Mouse (Mus musculus) gastrocnemius, adult 18-20 months (tissue): ENCODE measurements around the gene Pigyl. TPM values are rescaled to one million over a fixed set of nuclear protein-coding genes. Genes with fewer than 3 reads are reported as not detected.
"Not testable (repeated sequence)": the region's sequence is repeated elsewhere in the genome, so short reads cannot be mapped to it uniquely, and the experiment has no call there.

Experiments
- DNase-seq: peaks from one replicate; pipeline ENCODE4 v3.0.0; 2021; ENCODE audit warnings: low spot score
- total RNA-seq, 2 experiments: library from RNA; stranded (reverse); gene quantifications; 2 replicates each; pipeline ENCODE4 v1.2.3; 2021

The Pigyl gene
- total RNA-seq, 2 experiments from 2014 or later, result 33.4 to 36.9 TPM

DNA sequence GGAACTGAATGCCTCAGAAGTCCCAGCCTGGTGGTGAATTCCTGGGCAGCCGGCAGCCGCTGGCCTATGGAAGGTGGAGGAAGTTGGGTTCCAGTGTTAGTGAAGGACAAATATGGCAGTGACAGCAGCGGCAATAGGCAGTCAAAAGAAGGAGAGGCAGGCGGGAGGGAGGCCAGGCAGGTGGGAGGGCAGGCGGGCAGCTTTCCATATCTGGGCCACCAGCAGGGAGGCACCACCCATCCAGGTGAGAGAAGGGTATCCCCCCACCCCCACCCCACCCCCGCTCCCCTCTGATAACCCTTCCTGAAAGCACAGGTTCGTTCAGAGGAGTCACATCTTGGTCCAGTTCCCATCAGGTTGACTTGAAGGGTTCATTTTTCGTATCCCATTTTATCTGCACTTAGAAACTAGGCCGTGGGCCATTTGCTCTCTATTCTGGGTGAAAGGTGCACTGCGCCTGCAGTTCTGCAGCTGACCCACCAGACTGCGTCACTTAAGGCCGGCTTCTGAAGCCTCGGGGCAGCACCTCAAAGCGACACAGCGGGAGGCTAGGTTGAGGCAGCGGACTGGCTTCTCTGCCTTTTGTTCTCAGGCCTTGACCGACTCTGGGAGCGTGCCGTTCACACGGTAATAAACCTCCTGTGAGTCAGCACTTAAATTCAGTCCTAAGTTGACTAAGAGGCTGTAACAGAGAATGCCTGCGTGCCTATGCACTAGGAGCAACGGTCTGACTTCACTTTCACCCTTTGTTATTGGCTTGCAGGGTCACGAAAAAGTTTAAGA is 19.7 kb upstream of the Pigyl start:
- no peak for DNase-seq

GRCm38 (mm10) chr9:22138480-22138879 is 18.2 kb upstream of the Pigyl start:
- DNase-seq, result no peak

- no peak for DNase-seq
Measured at GRCm38 (mm10) chr9:22139746-22140145, 16.9 kb upstream of the Pigyl start.

DNA sequence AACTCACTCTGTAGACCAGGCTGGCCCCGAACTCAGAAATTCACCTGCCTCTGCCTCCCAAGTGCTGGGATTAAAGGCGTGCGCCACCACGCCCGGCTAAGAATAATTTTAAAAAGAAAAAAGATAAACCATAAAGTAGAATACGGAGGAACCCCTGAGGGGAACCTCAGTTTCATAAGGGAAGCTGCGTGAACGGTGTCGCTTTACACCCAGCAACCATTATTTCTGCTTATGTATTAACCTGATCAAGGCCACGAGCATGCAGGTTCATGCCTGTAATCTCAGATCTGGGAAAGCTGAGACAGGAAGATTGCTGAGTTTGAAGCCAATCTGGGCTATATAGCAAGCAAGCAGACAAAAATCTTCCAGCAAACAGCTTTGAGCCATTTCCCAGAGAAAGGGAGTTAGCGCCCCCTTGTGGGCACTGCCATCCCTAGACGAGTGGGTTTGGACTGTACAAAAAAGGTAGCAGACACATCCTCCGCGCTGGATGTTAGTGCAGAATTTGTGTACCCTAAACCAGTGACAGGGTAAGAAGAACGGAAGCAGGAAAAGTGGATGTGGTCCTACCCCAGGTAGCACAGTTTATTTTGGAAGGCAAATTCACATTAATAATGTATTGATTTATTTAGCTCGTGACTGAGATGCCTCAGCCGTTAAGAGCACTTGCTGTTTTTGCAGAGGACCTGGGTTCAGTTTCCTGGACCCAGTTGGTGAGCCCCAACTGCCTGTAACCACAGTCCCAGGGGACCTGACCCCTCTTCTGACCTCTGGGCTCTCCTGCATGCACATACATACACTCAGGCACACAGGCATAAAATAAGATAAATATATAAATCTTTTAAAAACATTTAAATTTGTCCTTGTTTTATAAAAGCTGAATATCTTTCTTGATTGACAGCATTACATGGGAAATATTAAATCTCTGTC is 13.3 kb upstream of the Pigyl start:
- peak; percentile 82 for DNase-seq

DNA sequence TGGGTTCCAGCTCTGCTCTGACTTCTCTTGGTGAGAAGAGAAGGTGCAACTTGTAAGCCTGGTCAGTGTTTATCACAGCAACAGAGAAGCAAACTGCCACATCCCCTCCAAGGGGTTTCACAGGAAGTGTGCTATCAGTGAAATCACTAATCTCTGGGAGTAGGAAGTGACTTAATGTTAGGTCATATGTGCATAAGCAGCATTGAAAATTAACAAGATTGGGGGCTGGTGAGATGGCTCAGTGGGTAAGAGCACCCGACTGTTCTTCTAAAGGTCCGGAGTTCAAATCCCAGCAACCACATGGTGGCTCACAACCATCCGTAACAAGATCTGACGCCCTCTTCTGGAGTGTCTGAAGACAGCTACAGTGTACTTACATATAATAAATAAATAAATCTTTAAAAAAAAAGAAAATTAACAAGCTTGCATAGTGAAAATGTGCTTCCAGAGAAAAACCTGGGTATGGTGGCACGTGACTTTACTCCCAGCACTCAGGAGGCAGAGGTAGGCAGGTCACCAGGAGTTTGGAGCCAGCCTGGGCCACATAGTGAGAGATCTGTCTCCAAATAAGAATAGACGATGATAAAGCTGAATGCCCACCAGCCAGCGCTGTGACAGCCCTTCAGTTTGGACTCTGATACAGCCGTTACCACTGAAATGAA is 12.2 kb upstream of the Pigyl start:
- no peak for DNase-seq

DNA sequence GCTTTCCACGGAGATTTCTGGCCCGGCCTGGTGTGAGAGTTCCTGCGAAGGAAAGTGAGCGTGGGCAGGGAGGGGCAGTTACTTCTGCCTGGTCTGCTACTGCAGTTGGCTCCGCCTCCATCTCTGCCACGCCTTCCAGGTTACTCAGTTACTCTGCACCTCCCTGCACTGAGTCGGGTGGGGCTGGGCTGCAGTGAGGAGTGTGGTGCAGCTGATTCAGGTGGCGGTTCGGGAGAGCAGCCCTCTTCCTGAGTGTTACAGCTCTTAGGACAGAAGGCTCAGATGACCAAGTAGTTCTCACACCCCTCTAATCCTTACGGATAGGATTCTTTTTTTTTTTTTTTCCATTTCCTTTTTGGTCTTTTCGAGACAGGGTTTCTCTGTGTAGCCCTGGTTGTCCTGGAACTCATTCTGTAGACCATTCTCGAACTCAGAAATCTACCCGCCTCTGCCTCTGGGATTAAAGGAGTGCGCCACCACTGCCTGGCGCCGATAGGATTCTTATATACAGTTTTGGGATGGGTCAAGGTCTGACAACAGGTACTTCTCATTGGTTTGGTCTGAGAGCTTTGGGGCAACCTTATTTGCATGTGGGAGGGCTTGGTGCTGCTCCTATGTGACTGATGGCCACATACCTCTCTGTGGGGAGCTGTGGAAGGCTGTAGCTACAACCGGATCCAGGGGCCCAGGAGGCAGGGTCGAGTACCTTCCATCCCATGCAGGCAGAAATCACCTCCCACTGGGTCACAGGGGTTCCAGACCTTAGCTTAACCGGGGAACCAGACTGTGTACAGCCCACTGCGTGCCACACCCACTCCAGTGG is 7.0 kb upstream of the Pigyl start:
- DNase-seq, result no peak

DNA sequence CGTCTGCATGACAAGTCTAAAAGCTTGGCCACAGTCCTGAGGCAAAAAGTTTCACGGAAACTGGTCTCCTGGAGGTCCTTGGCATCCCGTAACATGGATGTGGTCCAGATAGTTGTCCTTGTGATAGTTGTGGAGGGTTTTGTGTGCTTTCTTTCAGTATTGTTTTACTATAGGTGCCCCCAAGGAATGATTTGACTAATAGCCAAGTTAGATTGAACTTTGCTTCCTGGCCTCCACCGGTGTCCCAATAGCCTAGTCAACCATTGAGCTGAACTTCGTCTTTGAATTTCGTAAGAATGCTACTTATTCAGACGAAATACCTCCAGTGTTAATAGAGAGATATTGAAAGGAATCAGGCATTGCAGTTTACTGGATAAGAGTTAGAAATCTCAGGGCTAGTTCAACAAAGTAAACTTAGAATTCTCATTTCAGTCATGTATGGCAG is 6.4 kb upstream of the Pigyl start:
- not testable (repeated sequence) for DNase-seq

DNA sequence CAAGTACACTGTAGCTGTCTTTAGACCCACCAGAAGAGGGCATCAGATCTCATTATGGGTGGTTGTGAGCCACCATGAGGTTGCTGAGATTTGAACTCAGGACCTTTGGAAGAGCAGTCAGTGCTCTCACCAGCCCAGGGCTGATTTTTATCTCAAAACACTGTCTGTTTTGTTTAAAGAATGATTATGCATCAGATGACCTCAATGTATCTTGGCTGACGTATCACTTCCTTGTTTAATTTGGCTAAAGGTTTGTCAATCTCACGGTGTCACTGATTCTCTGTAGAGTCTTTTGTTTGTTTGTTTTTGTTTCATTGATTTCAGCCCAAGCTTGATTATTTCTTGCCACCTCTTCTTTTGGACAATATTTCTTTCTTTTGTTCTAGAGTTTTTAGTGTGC is 5.7 kb upstream of the Pigyl start:
- DNase-seq, result no peak

GRCm38 (mm10) chr9:22153810-22154209 is 2.8 kb upstream of the Pigyl start:
- DNase-seq, result no peak

- DNase-seq, result peak; percentile 59
Measured at GRCm38 (mm10) chr9:22155614-22156013, 1.0 kb upstream of the Pigyl start.

- DNase-seq, result no peak
Measured at GRCm38 (mm10) chr9:22157516-22158265, 1.0 kb downstream of the Pigyl start.

DNA sequence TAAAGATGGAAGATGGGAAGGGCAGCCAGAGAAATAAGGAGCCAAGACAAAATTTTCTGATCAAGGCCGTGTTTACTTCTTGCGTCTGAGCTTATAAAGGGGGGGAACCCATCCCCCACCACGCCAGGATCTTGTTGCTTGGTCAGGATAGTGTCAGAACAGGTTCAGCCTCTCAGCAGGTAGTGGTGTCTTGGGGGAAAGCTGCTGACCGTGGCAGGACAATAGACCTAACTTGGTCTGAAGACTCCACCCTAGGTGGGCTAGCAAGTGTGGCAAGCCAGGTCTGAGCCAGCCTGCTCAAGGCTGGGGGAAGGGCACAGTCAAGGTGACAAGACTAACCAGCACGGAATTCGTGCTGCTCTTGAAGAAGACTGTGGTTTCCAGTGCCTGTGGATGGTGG is 4.7 kb downstream of the Pigyl start:
- DNase-seq, result no peak

DNA sequence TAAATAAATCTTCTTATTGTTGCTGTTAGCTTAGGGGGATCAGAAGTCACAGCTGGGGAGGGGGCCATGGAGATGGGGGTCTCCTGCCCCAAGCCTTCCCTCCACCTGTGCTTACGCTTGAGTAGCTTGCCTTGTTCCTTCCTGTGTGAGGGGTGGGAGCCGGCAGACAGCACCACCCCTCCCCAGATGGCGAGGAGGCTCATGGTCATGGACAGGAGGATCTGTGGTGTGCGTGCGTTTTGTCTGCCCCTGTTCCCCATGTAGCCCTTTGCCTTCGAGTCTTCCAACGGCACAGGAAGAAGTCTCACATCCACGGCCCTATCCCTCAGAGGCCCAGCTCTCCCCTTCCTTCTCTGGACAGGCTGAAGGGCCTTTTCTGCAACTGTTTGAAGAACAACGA is 5.7 kb downstream of the Pigyl start:
- DNase-seq, result no peak

GRCm38 (mm10) chr9:22162912-22163311 is 6.3 kb downstream of the Pigyl start:
- DNase-seq, result no peak

GRCm38 (mm10) chr9:22164711-22165668 is 8.3 kb downstream of the Pigyl start:
- DNase-seq, result no peak

- no peak for DNase-seq
Measured at GRCm38 (mm10) chr9:22165964-22166363, 9.3 kb downstream of the Pigyl start.

DNA sequence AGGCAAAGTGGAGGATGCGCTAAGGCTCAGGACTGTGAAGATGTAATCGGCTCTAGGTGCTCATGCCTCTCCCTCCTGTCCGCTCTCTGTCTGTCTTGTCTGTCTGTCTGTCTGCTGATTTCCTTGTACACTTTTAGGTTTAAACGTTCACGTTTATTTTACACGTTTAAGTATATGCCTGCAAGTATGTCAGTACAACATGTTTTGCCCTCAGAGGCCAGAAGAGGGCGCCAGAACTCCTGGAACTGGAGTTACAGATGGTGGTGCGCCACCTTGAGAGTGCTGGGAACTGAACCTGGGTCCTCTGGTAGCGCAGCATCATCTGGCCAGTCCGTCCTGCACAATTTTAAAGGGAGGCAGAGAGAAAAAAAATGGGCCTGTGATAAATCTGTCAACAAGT is 10.0 kb downstream of the Pigyl start:
- DNase-seq, result no peak

GRCm38 (mm10) chr9:22167751-22168150 is 11.1 kb downstream of the Pigyl start:
- DNase-seq, result no peak

DNA sequence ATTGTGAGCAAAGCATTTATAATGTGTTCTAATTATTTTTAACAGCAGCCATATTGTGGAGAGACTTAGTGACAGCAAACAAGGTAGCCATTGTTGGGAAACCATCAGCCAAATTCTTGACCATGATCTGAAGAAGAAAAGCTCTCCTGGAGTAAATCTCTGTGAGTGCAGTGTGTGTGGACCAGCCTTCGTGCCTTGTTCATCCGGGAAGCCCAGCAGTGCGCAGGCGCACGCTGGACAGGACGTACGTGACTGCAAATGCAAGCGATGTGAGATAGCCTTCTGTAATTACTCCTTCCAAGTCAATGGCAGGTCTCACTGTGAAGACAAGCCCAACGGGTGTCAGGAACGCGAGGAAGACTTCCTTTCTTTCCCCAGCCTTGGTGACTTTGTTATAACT is 12.7 kb downstream of the Pigyl start:
- DNase-seq, result no peak
